Mouse (Mus musculus): Measurements from ENCODE around the gene Tmem110. TPM values are rescaled to one million over a fixed set of nuclear protein-coding genes. Genes with fewer than 3 reads are reported as not detected.

Gene Tmem110
- 25.6 and 26.2 TPM in 2 replicates for polyA plus RNA-seq (2012; rRNA removed)

- DNase-seq (ENCODE audit: low spot score), result peak; percentile 79
These were observed at the start of gene Tmem110 for GRCm38 (mm10) chr14:30825476-30826131. Tmem110 (plus strand) TSS chr14:30825590.

- DNase-seq (ENCODE audit: low spot score), result no peak
These were observed 40.8 kb upstream of the Tmem110 start for GRCm38 (mm10) chr14:30784614-30785013.

- no peak for DNase-seq (ENCODE audit: low spot score)
These were observed 35.9 kb upstream of the Tmem110 start for GRCm38 (mm10) chr14:30789471-30789870.

GRCm38 (mm10) chr14:30792871-30793270, 32.5 kb upstream of the Tmem110 start:
- no peak for DNase-seq (ENCODE audit: low spot score)

- no peak for DNase-seq (ENCODE audit: low spot score)
These were observed 23.6 kb upstream of the Tmem110 start for GRCm38 (mm10) chr14:30801756-30802155.

- DNase-seq (ENCODE audit: low spot score), result no peak
These were observed 4.3 kb upstream of the Tmem110 start for GRCm38 (mm10) chr14:30821136-30821535.

GRCm38 (mm10) chr14:30824456-30824995, 864 bp upstream of the Tmem110 start:
- DNase-seq (ENCODE audit: low spot score), result no peak

GRCm38 (mm10) chr14:30825021-30825475, 342 bp upstream of the Tmem110 start:
- no peak for DNase-seq (ENCODE audit: low spot score)

GRCm38 (mm10) chr14:30826174-30827140, 1.1 kb downstream of the Tmem110 start:
- DNase-seq (ENCODE audit: low spot score), result no peak

- no peak for DNase-seq (ENCODE audit: low spot score)
These were observed 2.1 kb downstream of the Tmem110 start for GRCm38 (mm10) chr14:30827480-30827879.

- DNase-seq (ENCODE audit: low spot score), result no peak
These were observed 2.7 kb downstream of the Tmem110 start for GRCm38 (mm10) chr14:30828077-30828476.

- no peak for DNase-seq (ENCODE audit: low spot score)
These were observed 3.5 kb downstream of the Tmem110 start for GRCm38 (mm10) chr14:30828635-30829460.

GRCm38 (mm10) chr14:30837416-30837996, 12.1 kb downstream of the Tmem110 start:
- no peak for DNase-seq (ENCODE audit: low spot score)

GRCm38 (mm10) chr14:30843701-30844100, 18.3 kb downstream of the Tmem110 start:
- no peak for DNase-seq (ENCODE audit: low spot score)

GRCm38 (mm10) chr14:30850504-30850903, 25.1 kb downstream of the Tmem110 start:
- no peak for DNase-seq (ENCODE audit: low spot score)

GRCm38 (mm10) chr14:30852325-30852724, 26.9 kb downstream of the Tmem110 start:
- no peak for DNase-seq (ENCODE audit: low spot score)

- DNase-seq (ENCODE audit: low spot score), result no peak
These were observed 29.9 kb downstream of the Tmem110 start for GRCm38 (mm10) chr14:30855316-30855715.

GRCm38 (mm10) chr14:30856885-30857507, 31.6 kb downstream of the Tmem110 start:
- DNase-seq (ENCODE audit: low spot score), result no peak

- DNase-seq (ENCODE audit: low spot score), result no peak
These were observed 32.6 kb downstream of the Tmem110 start for GRCm38 (mm10) chr14:30857990-30858389.

GRCm38 (mm10) chr14:30861421-30862125, 36.2 kb downstream of the Tmem110 start:
- DNase-seq (ENCODE audit: low spot score), result no peak
